8 mouse cellular contexts compared by ENCODE assay signal in the genomic region with DNA sequence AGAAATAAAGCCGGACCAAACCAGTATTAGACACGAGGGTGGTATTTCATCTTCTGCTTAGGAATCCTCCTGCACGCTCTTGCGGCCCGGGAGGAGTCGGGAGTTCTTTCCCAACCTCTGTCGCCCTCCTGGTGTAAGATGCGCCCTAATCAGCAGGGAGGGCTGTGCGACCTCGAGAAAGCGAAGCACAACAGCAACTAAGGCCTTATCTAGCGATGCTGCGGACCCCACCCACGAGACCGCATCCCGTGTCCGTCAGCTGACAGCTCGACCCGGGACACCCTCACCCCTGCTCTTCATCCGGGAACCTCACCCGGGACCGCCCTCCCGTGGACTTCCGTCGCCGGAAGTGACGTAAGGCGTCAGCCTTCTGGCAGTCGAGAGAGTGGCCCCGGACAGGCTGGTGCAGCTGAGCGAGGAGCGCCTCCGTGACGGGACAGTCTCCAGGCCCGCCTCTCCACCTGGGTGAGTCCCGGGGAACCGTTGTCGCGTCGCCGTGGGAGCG. TPM values are rescaled to one million over a fixed set of nuclear protein-coding genes. Genes with fewer than 3 reads are reported as not detected.
DNase-seq lines count a peak whose midpoint lies in the region; ATAC-seq lines count a peak whose summit lies in the region.

Gene Zfp655, plus strand, starts transcription at position 349 of the 505 bp plus-strand sequence.

- H3K9ac ChIP-seq in forebrain, embryonic 11.5 days (ENCODE audit: low read length) = peak within 1 kb of the TSS; percentile 69
- peak within 1 kb of the TSS; percentile 100 for H3K9ac ChIP-seq in heart, embryonic 16.5 days (ENCODE audit: low read length)
- H3K9ac ChIP-seq in liver, embryonic 15.5 days = peak within 1 kb of the TSS; percentile 91
- H3K9ac ChIP-seq in neural tube, embryonic 12.5 days = peak within 1 kb of the TSS; percentile 98

- H3K4me1 ChIP-seq in forebrain, embryonic 11.5 days (replicated peaks; ENCODE audit: control insufficient read depth, insufficient read depth, low read length) = peaks cover 2% of the 10 kb centered on the region; the same call in 1 of the 2 replicates
- H3K4me1 ChIP-seq in heart, embryonic 16.5 days (ENCODE audit: control insufficient read depth, insufficient read depth, low read length) = peaks cover 14% of the 10 kb centered on the region
- H3K4me1 ChIP-seq in liver, embryonic 15.5 days (replicated peaks) = peaks cover 26% of the 10 kb centered on the region
- peaks cover 17% of the 10 kb centered on the region; the same call in 1 of the 2 replicates for H3K4me1 ChIP-seq in neural tube, embryonic 12.5 days

- peak within 1 kb of the TSS; percentile 66 for H3K4me3 ChIP-seq in forebrain, embryonic 11.5 days (ENCODE audit: low read depth, low read length)
- peak within 1 kb of the TSS; percentile 100 for H3K4me3 ChIP-seq in heart, embryonic 16.5 days (ENCODE audit: low read length)
- H3K4me3 ChIP-seq in liver, embryonic 15.5 days (replicated peaks) = peak within 1 kb of the TSS; percentile 86
- H3K4me3 ChIP-seq in neural tube, embryonic 12.5 days = peak within 1 kb of the TSS; percentile 99

- peaks cover 2% of the 10 kb centered on the region; the same call in 1 of the 2 replicates for H3K36me3 ChIP-seq in forebrain, embryonic 11.5 days (ENCODE audit: control insufficient read depth, insufficient read depth, low read length)
- peaks cover 28% of the 10 kb centered on the region for H3K36me3 ChIP-seq in heart, embryonic 16.5 days (ENCODE audit: control insufficient read depth, insufficient read depth)
- H3K36me3 ChIP-seq in liver, embryonic 15.5 days (replicated peaks) = peaks cover 32% of the 10 kb centered on the region
- H3K36me3 ChIP-seq in neural tube, embryonic 12.5 days = peaks cover 31% of the 10 kb centered on the region

- ATAC-seq in forebrain, embryonic 11.5 days (replicated peaks; ENCODE audit: low FRiP score) = peak; percentile 99
- peak; percentile 98 for ATAC-seq in heart, embryonic 16.5 days (replicated peaks; ENCODE audit: extremely low read depth, insufficient read depth, low FRiP score)
- ATAC-seq in liver, embryonic 15.5 days (ENCODE audit: insufficient read depth) = peak; percentile 98
- ATAC-seq in neural tube, embryonic 12.5 days (ENCODE audit: low FRiP score, low read depth) = peak; percentile 98

- under 1% methylated on average over 40 of the region's 42 CpGs for WGBS in forebrain, embryonic 11.5 days
- under 1% methylated on average over 41 of the region's 42 CpGs for WGBS in heart, embryonic 16.5 days
- under 1% methylated on average over 42 of the region's 42 CpGs for WGBS in liver, embryonic 15.5 days (ENCODE audit: insufficient replicate concordance)
- under 1% methylated on average over 42 of the region's 42 CpGs for WGBS in neural tube, embryonic 12.5 days

- H3K4me2 ChIP-seq in forebrain, embryonic 11.5 days (ENCODE audit: low read depth, low read length, severe bottlenecking) = peak within 1 kb of the TSS; percentile 80
- peak within 1 kb of the TSS; percentile 88 for H3K4me2 ChIP-seq in heart, embryonic 16.5 days (ENCODE audit: low read depth, low read length)
- peak within 1 kb of the TSS; percentile 82 for H3K4me2 ChIP-seq in liver, embryonic 15.5 days
- peak within 1 kb of the TSS; percentile 79 for H3K4me2 ChIP-seq in neural tube, embryonic 12.5 days (replicated peaks)

- no peaks in the 10 kb centered on the region for H3K27me3 ChIP-seq in forebrain, embryonic 11.5 days (ENCODE audit: control insufficient read depth, insufficient read depth, low read length)
- H3K27me3 ChIP-seq in heart, embryonic 16.5 days (ENCODE audit: control insufficient read depth, insufficient read depth, low read length) = no peaks in the 10 kb centered on the region
- no peaks in the 10 kb centered on the region for H3K27me3 ChIP-seq in liver, embryonic 15.5 days
- H3K27me3 ChIP-seq in neural tube, embryonic 12.5 days (replicated peaks) = no peaks in the 10 kb centered on the region

- peak; percentile 97 to 98 for DNase-seq in CD8-positive naive resting alpha-beta T cell, adult 2 months (ENCODE audit: low read depth in 2 of 2, low spot score in 2 of 2)
- peak; percentile 92 for DNase-seq in c-Kit-positive CD71-negative TER-119-negative erythroid progenitor cells, embryonic 14.5 days (ENCODE audit: low read depth)
- DNase-seq in forebrain, embryonic 11.5 days (ENCODE audit: low spot score) = peak; percentile 96
- peak; percentile 97 to 98 for DNase-seq in kidney, postnatal 36 days
- DNase-seq in telencephalon, adult 2 months (ENCODE audit: low read depth, low spot score) = peak; percentile 96

- H3K27ac ChIP-seq in forebrain, embryonic 11.5 days (ENCODE audit: low read depth, low read length) = 0 out of 2 replicates have a peak within 1 kb of the TSS, but pooled peaks have one; percentile 55
- H3K27ac ChIP-seq in heart, embryonic 16.5 days (ENCODE audit: low read length) = peak within 1 kb of the TSS; percentile 98
- H3K27ac ChIP-seq in liver, embryonic 15.5 days (replicated peaks) = peak within 1 kb of the TSS; percentile 96
- peak within 1 kb of the TSS; percentile 84 for H3K27ac ChIP-seq in neural tube, embryonic 12.5 days

- no peaks in the 10 kb centered on the region for H3K9me3 ChIP-seq in forebrain, embryonic 11.5 days (ENCODE audit: control insufficient read depth, low read length)
- H3K9me3 ChIP-seq in heart, embryonic 16.5 days (replicated peaks; ENCODE audit: control insufficient read depth, low read length) = no peaks in the 10 kb centered on the region
- H3K9me3 ChIP-seq in liver, embryonic 15.5 days (replicated peaks) = no peaks in the 10 kb centered on the region
- no peaks in the 10 kb centered on the region for H3K9me3 ChIP-seq in neural tube, embryonic 12.5 days

RNA-seq across cellular contexts. Expression of gene Zfp655, which starts in this region (rescaled TPM):
- 37.2 and 39.2 TPM in 2 replicates for polyA plus RNA-seq in forebrain, embryonic 11.5 days (2014; fragmentation: Nextera tagmentation; extraction: Ambion mirVana)
- polyA plus RNA-seq in heart, embryonic 16.5 days (2015; fragmentation: Nextera tagmentation; extraction: Ambion mirVana) = 30.0 and 31.9 TPM in 2 replicates
- polyA plus RNA-seq in liver, embryonic 15.5 days (2015; fragmentation: Nextera tagmentation; extraction: Ambion mirVana) = 17.8 and 18.0 TPM in 2 replicates
- 39.7 and 41.7 TPM in 2 replicates for polyA plus RNA-seq in neural tube, embryonic 12.5 days (2016; fragmentation: Nextera tagmentation; extraction: Ambion mirVana)

Comparison
In these comparisons a context has a peak if more than half of its experiments do, and no peak if none do; other contexts are left out.
1. Peak in every context shown above with its lines: DNase-seq, ATAC-seq, H3K4me3 ChIP-seq and H3K27ac ChIP-seq.